Mouse (Mus musculus): Measurements from ENCODE around the gene Hpn. TPM values are rescaled to one million over a fixed set of nuclear protein-coding genes. Genes with fewer than 3 reads are reported as not detected.

Gene Hpn
- polyA plus RNA-seq, 1 experiment from 2014 or later, result 38.3 TPM

DNA sequence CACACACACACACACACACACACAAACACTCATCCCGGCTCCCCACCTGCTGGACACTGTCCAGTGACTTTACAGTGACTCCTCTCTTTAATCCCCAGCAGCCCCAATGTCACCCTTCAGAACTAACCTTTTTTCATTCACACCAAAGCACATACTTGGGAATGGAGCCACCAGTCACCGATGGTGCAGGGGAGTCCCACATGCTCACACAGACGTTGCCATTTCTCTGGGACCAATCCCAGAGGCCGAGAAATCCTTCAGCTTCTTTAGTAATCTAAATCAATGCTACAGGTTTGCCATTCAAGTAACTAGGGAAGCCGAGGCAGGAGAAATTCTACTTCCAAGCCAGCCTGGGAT, 40.4 kb downstream of the Hpn start:
- ATAC-seq (replicated peaks; ENCODE audit: low FRiP score), result no peak

GRCm38 (mm10) chr7:31074061-31074712, 40.9 kb downstream of the Hpn start:
- H3K9me3 ChIP-seq (ENCODE audit: control insufficient read depth, low read length), result no peaks in the 10 kb centered on the region
- no peak for ATAC-seq (replicated peaks; ENCODE audit: low FRiP score)
- no peaks in the 10 kb centered on the region for H3K36me3 ChIP-seq (ENCODE audit: control insufficient read depth, insufficient read depth, low read length)
- H3K4me1 ChIP-seq (replicated peaks; ENCODE audit: control insufficient read depth, insufficient read depth, low read length), result no peaks in the 10 kb centered on the region
- no peak overlapping the region for H3K4me3 ChIP-seq (ENCODE audit: low read depth, low read length)
- no peak overlapping the region for H3K27ac ChIP-seq (ENCODE audit: low read depth, low read length)
- no peak for DNase-seq (ENCODE audit: low spot score)
- no peak overlapping the region for H3K4me2 ChIP-seq
- H3K27me3 ChIP-seq (replicated peaks; ENCODE audit: control insufficient read depth, insufficient read depth, low read length), result no peaks in the 10 kb centered on the region; the same call in 1 of the 2 replicates
- 66% methylated on average over 7 of the region's 7 CpGs for WGBS
- H3K9ac ChIP-seq (ENCODE audit: low read depth, low read length), result no peak overlapping the region

More for the DNA sequence above, 40.4 kb downstream of the Hpn start:
- Histone ChIP-seq H3K4me2 (no peak overlapping the region), H3K4me3 (ENCODE audit: low read depth, low read length) (no peak overlapping the region), H3K9me3 (ENCODE audit: control insufficient read depth, low read length) (no peaks in the 10 kb centered on the region), H3K36me3 (ENCODE audit: control insufficient read depth, insufficient read depth, low read length) (no peaks in the 10 kb centered on the region), H3K27ac (ENCODE audit: low read depth, low read length) (no peak overlapping the region), H3K9ac (ENCODE audit: low read depth, low read length) (no peak overlapping the region), H3K27me3 (replicated peaks; ENCODE audit: control insufficient read depth, insufficient read depth, low read length) (no peaks in the 10 kb centered on the region; the same call in 1 of the 2 replicates), H3K4me1 (replicated peaks; ENCODE audit: control insufficient read depth, insufficient read depth, low read length) (no peaks in the 10 kb centered on the region)
- no peak for DNase-seq (ENCODE audit: low spot score)
- WGBS, result 75% methylated on average over 5 of the region's 5 CpGs

DNA sequence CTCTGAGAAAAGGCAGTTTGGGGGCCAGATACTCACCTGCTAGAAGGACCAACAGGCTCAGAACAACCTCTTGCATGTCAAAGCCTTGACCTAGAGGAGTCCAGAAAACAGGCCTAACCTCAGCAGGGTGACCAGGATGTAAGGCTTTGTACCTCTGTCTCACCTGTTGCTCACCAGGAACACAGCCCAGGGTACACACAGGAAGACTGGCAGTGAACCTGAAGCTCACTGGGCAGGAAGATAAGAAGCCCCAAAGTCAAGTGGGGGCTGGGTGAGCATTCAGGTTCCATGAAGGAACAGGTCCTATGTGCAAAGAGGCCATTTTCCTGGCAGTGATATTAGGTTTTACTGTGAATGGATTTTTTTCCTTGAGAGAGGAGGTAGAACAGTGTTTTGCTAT, 41.5 kb downstream of the Hpn start:
- ATAC-seq (replicated peaks; ENCODE audit: low FRiP score) (no peak), DNase-seq (ENCODE audit: low spot score) (no peak)
- Histone ChIP-seq H3K4me1 (replicated peaks; ENCODE audit: control insufficient read depth, insufficient read depth, low read length) (no peaks in the 10 kb centered on the region), H3K4me3 (ENCODE audit: low read depth, low read length) (no peak overlapping the region), H3K4me2 (no peak overlapping the region), H3K27me3 (replicated peaks; ENCODE audit: control insufficient read depth, insufficient read depth, low read length) (no peaks in the 10 kb centered on the region; the same call in 1 of the 2 replicates), H3K9me3 (ENCODE audit: control insufficient read depth, low read length) (no peaks in the 10 kb centered on the region), H3K36me3 (ENCODE audit: control insufficient read depth, insufficient read depth, low read length) (no peaks in the 10 kb centered on the region), H3K27ac (ENCODE audit: low read depth, low read length) (no peak overlapping the region), H3K9ac (ENCODE audit: low read depth, low read length) (no peak overlapping the region)

DNA sequence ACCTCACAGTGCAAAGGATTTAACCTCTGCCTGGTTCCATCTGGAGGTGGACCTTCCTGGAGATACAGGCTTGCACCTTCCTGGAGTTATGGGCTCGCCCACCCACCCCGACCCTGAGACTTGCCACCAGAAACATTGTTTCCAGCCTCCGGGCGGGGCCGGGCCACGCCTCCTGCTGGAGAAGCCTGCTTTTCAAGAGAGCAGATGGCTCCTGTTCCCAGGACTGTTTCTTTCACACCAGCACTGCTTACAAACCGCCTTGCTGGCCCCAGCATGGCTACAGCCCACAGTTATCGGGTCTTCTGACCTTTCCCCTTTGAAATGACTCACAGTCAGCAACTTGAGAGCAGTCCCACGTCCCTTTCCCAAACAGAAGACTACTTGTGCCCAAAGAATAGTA, 42.8 kb downstream of the Hpn start:
- ATAC-seq (replicated peaks; ENCODE audit: low FRiP score) (no peak), DNase-seq (ENCODE audit: low spot score) (no peak)
- Histone ChIP-seq H3K4me3 (ENCODE audit: low read depth, low read length) (no peak overlapping the region), H3K4me2 (no peak overlapping the region), H3K4me1 (replicated peaks; ENCODE audit: control insufficient read depth, insufficient read depth, low read length) (no peaks in the 10 kb centered on the region), H3K9ac (ENCODE audit: low read depth, low read length) (no peak overlapping the region), H3K36me3 (ENCODE audit: control insufficient read depth, insufficient read depth, low read length) (no peaks in the 10 kb centered on the region), H3K27me3 (replicated peaks; ENCODE audit: control insufficient read depth, insufficient read depth, low read length) (no peaks in the 10 kb centered on the region; the same call in 1 of the 2 replicates), H3K9me3 (ENCODE audit: control insufficient read depth, low read length) (no peaks in the 10 kb centered on the region), H3K27ac (ENCODE audit: low read depth, low read length) (no peak overlapping the region)
- 50% methylated on average over 9 of the region's 9 CpGs for WGBS

DNA sequence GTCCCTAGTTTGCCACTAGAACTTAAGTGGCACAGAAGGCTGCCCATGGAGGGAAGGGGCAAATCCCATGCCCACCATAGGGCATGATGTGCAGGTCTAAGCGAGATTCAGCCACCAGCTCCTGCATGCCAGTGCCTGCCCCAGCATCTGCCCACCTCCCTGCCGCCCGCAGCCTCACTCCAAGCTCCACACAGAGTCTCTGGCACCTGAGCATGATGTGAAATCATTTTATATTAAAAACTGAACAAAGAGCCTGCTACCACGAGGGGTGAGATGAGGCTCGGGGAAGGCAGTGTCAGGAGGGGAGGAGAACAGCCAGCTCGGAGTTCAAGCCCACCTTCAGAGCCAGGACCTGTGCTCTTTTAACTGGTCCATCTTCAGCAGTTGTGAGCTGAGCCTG, 44.8 kb downstream of the Hpn start:
- Histone ChIP-seq H3K4me2 (no peak overlapping the region), H3K27me3 (replicated peaks; ENCODE audit: control insufficient read depth, insufficient read depth, low read length) (no peaks in the 10 kb centered on the region; the same call in 1 of the 2 replicates), H3K27ac (ENCODE audit: low read depth, low read length) (no peak overlapping the region), H3K9ac (ENCODE audit: low read depth, low read length) (no peak overlapping the region), H3K4me1 (replicated peaks; ENCODE audit: control insufficient read depth, insufficient read depth, low read length) (no peaks in the 10 kb centered on the region), H3K36me3 (ENCODE audit: control insufficient read depth, insufficient read depth, low read length) (no peaks in the 10 kb centered on the region), H3K4me3 (ENCODE audit: low read depth, low read length) (no peak overlapping the region), H3K9me3 (ENCODE audit: control insufficient read depth, low read length) (no peaks in the 10 kb centered on the region)
- DNase-seq (ENCODE audit: low spot score) (no peak), ATAC-seq (replicated peaks; ENCODE audit: low FRiP score) (no peak)
- 69% methylated on average over 6 of the region's 6 CpGs for WGBS

- WGBS, result 82% methylated on average over 14 of the region's 14 CpGs
- Histone ChIP-seq H3K4me1 (replicated peaks; ENCODE audit: control insufficient read depth, insufficient read depth, low read length) (no peaks in the 10 kb centered on the region), H3K36me3 (ENCODE audit: control insufficient read depth, insufficient read depth, low read length) (no peaks in the 10 kb centered on the region), H3K9ac (ENCODE audit: low read depth, low read length) (no peak overlapping the region), H3K9me3 (ENCODE audit: control insufficient read depth, low read length) (no peaks in the 10 kb centered on the region), H3K4me3 (ENCODE audit: low read depth, low read length) (no peak overlapping the region), H3K27ac (ENCODE audit: low read depth, low read length) (no peak overlapping the region), H3K27me3 (replicated peaks; ENCODE audit: control insufficient read depth, insufficient read depth, low read length) (no peaks in the 10 kb centered on the region; the same call in 1 of the 2 replicates), H3K4me2 (no peak overlapping the region)
- no peak for ATAC-seq (replicated peaks; ENCODE audit: low FRiP score)
- no peak for DNase-seq (ENCODE audit: low spot score)
Measured at GRCm38 (mm10) chr7:31069491-31069890, 45.6 kb downstream of the Hpn start.

DNA sequence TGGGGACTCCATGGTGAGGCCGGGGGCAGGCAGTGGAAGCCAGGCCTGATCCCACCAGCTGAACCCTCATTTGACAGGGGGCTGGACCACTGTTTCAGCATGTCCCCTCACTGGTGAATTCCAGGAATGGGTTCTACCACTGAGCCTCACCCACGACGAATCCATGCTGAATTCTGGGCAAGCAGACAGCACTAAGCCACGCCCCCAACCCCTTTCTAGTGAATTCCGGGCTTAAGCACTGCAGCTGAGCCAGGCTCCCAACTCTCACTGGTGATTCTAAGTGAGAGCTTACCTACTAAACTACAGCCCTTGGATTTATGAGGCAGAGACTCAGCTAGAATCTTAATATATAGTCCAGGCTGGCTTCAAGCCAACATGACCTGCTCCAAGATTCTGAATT, 47.3 kb downstream of the Hpn start:
- Histone ChIP-seq H3K36me3 (ENCODE audit: control insufficient read depth, insufficient read depth, low read length) (no peaks in the 10 kb centered on the region), H3K4me3 (ENCODE audit: low read depth, low read length) (no peak overlapping the region), H3K4me1 (replicated peaks; ENCODE audit: control insufficient read depth, insufficient read depth, low read length) (no peaks in the 10 kb centered on the region), H3K27me3 (replicated peaks; ENCODE audit: control insufficient read depth, insufficient read depth, low read length) (no peaks in the 10 kb centered on the region), H3K9me3 (ENCODE audit: control insufficient read depth, low read length) (no peaks in the 10 kb centered on the region), H3K4me2 (no peak overlapping the region), H3K27ac (ENCODE audit: low read depth, low read length) (no peak overlapping the region), H3K9ac (ENCODE audit: low read depth, low read length) (no peak overlapping the region)
- ATAC-seq (replicated peaks; ENCODE audit: low FRiP score) (no peak), DNase-seq (ENCODE audit: low spot score) (no peak)
- 52% methylated on average over 5 of the region's 5 CpGs for WGBS

GRCm38 (mm10) chr7:31063074-31063560, 52.0 kb downstream of the Hpn start:
- ATAC-seq (replicated peaks; ENCODE audit: low FRiP score), result no peak
- no peak overlapping the region for H3K27ac ChIP-seq (ENCODE audit: low read depth, low read length)
- WGBS, result 76% methylated on average over 12 of the region's 12 CpGs
- no peaks in the 10 kb centered on the region; the same call in 1 of the 2 replicates for H3K4me1 ChIP-seq (replicated peaks; ENCODE audit: control insufficient read depth, insufficient read depth, low read length)
- H3K9me3 ChIP-seq (ENCODE audit: control insufficient read depth, low read length), result no peaks in the 10 kb centered on the region
- no peak overlapping the region for H3K4me2 ChIP-seq
- no peaks in the 10 kb centered on the region for H3K36me3 ChIP-seq (ENCODE audit: control insufficient read depth, insufficient read depth, low read length)
- H3K4me3 ChIP-seq (ENCODE audit: low read depth, low read length), result no peak overlapping the region
- no peak overlapping the region for H3K9ac ChIP-seq (ENCODE audit: low read depth, low read length)
- H3K27me3 ChIP-seq (replicated peaks; ENCODE audit: control insufficient read depth, insufficient read depth, low read length), result no peaks in the 10 kb centered on the region
- no peak for DNase-seq (ENCODE audit: low spot score)

- Histone ChIP-seq H3K9me3 (ENCODE audit: control insufficient read depth, low read length) (no peaks in the 10 kb centered on the region), H3K4me3 (ENCODE audit: low read depth, low read length) (no peak overlapping the region), H3K4me1 (replicated peaks; ENCODE audit: control insufficient read depth, insufficient read depth, low read length) (peaks cover 3% of the 10 kb centered on the region; the same call in 1 of the 2 replicates), H3K4me2 (no peak overlapping the region), H3K27me3 (replicated peaks; ENCODE audit: control insufficient read depth, insufficient read depth, low read length) (no peaks in the 10 kb centered on the region), H3K9ac (ENCODE audit: low read depth, low read length) (no peak overlapping the region), H3K36me3 (ENCODE audit: control insufficient read depth, insufficient read depth, low read length) (no peaks in the 10 kb centered on the region), H3K27ac (ENCODE audit: low read depth, low read length) (no peak overlapping the region)
- DNase-seq (ENCODE audit: low spot score), result no peak
- WGBS, result 83% methylated on average over 7 of the region's 7 CpGs
- no peak for ATAC-seq (replicated peaks; ENCODE audit: low FRiP score)
Measured at GRCm38 (mm10) chr7:31060621-31061010, 54.5 kb downstream of the Hpn start.
